Mouse (Mus musculus) neural tube, embryonic 12.5 days (tissue): ENCODE results near the gene Znrf1. TPM values are rescaled to one million over a fixed set of nuclear protein-coding genes. Genes with fewer than 3 reads are reported as not detected.

Source experiments
- ATAC-seq: fragments of 200-750 bp; cut with Nextera tagmentation; 2 replicates; pipeline ENCODE4 v1.8.0; 2017; ENCODE audit warnings: low read depth, mild to moderate bottlenecking, moderate TSS enrichment, moderate library complexity; ENCODE audit not compliant: low FRiP score
- H3K27ac ChIP-seq: fragments of 300-500 bp; sonication (generic); 2 replicates; pipeline ENCODE4 v1.5.1; 2016
- H3K27me3 ChIP-seq: fragments of 300-500 bp; sonication (generic); replicated peaks from 2 replicates; pipeline ENCODE4 v1.6.1; 2016; ENCODE audit warnings: mild to moderate bottlenecking
- H3K36me3 ChIP-seq: fragments of 300-500 bp; sonication (generic); 2 replicates; pipeline ENCODE4 v1.6.1; 2016; ENCODE audit warnings: mild to moderate bottlenecking
- H3K4me1 ChIP-seq: fragments of 300-500 bp; sonication (generic); 2 replicates; pipeline ENCODE4 v1.6.1; 2016
- H3K4me2 ChIP-seq: fragments of 300-500 bp; sonication (generic); replicated peaks from 2 replicates; pipeline ENCODE4 v1.6.1; 2016; ENCODE audit warnings: mild to moderate bottlenecking
- H3K4me3 ChIP-seq: fragments of 300-500 bp; sonication (generic); 2 replicates; pipeline ENCODE4 v1.5.1; 2016
- H3K9ac ChIP-seq: fragments of 300-500 bp; sonication (generic); 2 replicates; pipeline ENCODE4 v1.6.1; 2016; ENCODE audit warnings: mild to moderate bottlenecking
- H3K9me3 ChIP-seq: fragments of 300-500 bp; sonication (generic); 2 replicates; pipeline ENCODE4 v1.6.1; 2016; ENCODE audit warnings: mild to moderate bottlenecking
- WGBS: fragments of 180-500 bp; shearing (Covaris S2); methylation state at CpG from one replicate; pipeline ENCODE4 v1.1.7; 2016; 5-methylcytosine and 5-hydroxymethylcytosine counted together
- polyA plus RNA-seq: library from polyadenylated mRNA; unstranded; fragments of >200 nt; fragmentation: Nextera tagmentation; extraction: Ambion mirVana; gene quantifications from 2 replicates; pipeline ENCODE4 v1.2.1, GENCODE M21; 2016

The Znrf1 gene
- polyA plus RNA-seq, 1 experiment from 2014 or later, result 118 TPM

GRCm38 (mm10) chr8:111575492-111575891 lies 39.6 kb downstream of the Znrf1 start:
- Histone ChIP-seq H3K9ac (no peak overlapping the region), H3K36me3 (no peaks in the 10 kb centered on the region), H3K27me3 (no peaks in the 10 kb centered on the region), H3K9me3 (no peaks in the 10 kb centered on the region), H3K4me3 (no peak overlapping the region), H3K4me1 (peaks cover 16% of the 10 kb centered on the region), H3K4me2 (no peak overlapping the region), H3K27ac (no peak overlapping the region)
- WGBS, result 98% methylated on average over 4 of the region's 4 CpGs
- no peak for ATAC-seq

- H3K36me3 ChIP-seq, result no peaks in the 10 kb centered on the region
- H3K4me3 ChIP-seq, result no peak overlapping the region
- no peak overlapping the region for H3K27ac ChIP-seq
- H3K9ac ChIP-seq, result no peak overlapping the region
- peaks cover 16% of the 10 kb centered on the region for H3K4me1 ChIP-seq
- H3K9me3 ChIP-seq, result no peaks in the 10 kb centered on the region
- no peak overlapping the region for H3K4me2 ChIP-seq
- H3K27me3 ChIP-seq, result no peaks in the 10 kb centered on the region
- no peak for ATAC-seq
These were observed 40.6 kb downstream of the Znrf1 start for GRCm38 (mm10) chr8:111576501-111576900.

- H3K36me3 ChIP-seq, result no peaks in the 10 kb centered on the region
- no peak overlapping the region for H3K27ac ChIP-seq
- peaks cover 11% of the 10 kb centered on the region for H3K4me1 ChIP-seq
- no peak overlapping the region for H3K9ac ChIP-seq
- no peak overlapping the region for H3K4me2 ChIP-seq
- ATAC-seq, result no peak
- no peaks in the 10 kb centered on the region for H3K27me3 ChIP-seq
- no peak overlapping the region for H3K4me3 ChIP-seq
- H3K9me3 ChIP-seq, result no peaks in the 10 kb centered on the region
- WGBS, result 94% methylated on average over 9 of the region's 9 CpGs
These were observed 42.1 kb downstream of the Znrf1 start for GRCm38 (mm10) chr8:111577880-111578533.

- H3K4me1 ChIP-seq, result peaks cover 4% of the 10 kb centered on the region; the same call in 1 of the 2 replicates
- no peak overlapping the region for H3K4me2 ChIP-seq
- H3K9ac ChIP-seq, result no peak overlapping the region
- no peak overlapping the region for H3K27ac ChIP-seq
- 86% methylated on average over 1 of the region's 1 CpGs for WGBS
- H3K27me3 ChIP-seq, result no peaks in the 10 kb centered on the region
- H3K4me3 ChIP-seq, result no peak overlapping the region
- H3K36me3 ChIP-seq, result peaks cover 4% of the 10 kb centered on the region; the same call in 1 of the 2 replicates
- no peak for ATAC-seq
- H3K9me3 ChIP-seq, result no peaks in the 10 kb centered on the region
These were observed 43.4 kb downstream of the Znrf1 start for GRCm38 (mm10) chr8:111579318-111579717.

GRCm38 (mm10) chr8:111580306-111580705 lies 44.4 kb downstream of the Znrf1 start:
- no peak overlapping the region for H3K4me3 ChIP-seq
- H3K9me3 ChIP-seq, result no peaks in the 10 kb centered on the region
- no peak for ATAC-seq
- peaks cover 4% of the 10 kb centered on the region; the same call in 1 of the 2 replicates for H3K36me3 ChIP-seq
- no peak overlapping the region for H3K9ac ChIP-seq
- no peak overlapping the region for H3K4me2 ChIP-seq
- 87% methylated on average over 3 of the region's 3 CpGs for WGBS
- H3K4me1 ChIP-seq, result peaks cover 4% of the 10 kb centered on the region; the same call in 1 of the 2 replicates
- H3K27ac ChIP-seq, result no peak overlapping the region
- H3K27me3 ChIP-seq, result no peaks in the 10 kb centered on the region

GRCm38 (mm10) chr8:111582386-111582785 lies 46.5 kb downstream of the Znrf1 start:
- Histone ChIP-seq H3K9me3 (no peaks in the 10 kb centered on the region), H3K4me2 (no peak overlapping the region), H3K27me3 (no peaks in the 10 kb centered on the region), H3K27ac (no peak overlapping the region), H3K9ac (no peak overlapping the region), H3K4me1 (no peaks in the 10 kb centered on the region), H3K4me3 (no peak overlapping the region), H3K36me3 (peaks cover 4% of the 10 kb centered on the region; the same call in 1 of the 2 replicates)
- 82% methylated on average over 3 of the region's 3 CpGs for WGBS
- no peak for ATAC-seq

- Histone ChIP-seq H3K36me3 (peaks cover 4% of the 10 kb centered on the region; the same call in 1 of the 2 replicates), H3K9ac (no peak overlapping the region), H3K27ac (no peak overlapping the region), H3K4me2 (no peak overlapping the region), H3K27me3 (no peaks in the 10 kb centered on the region), H3K9me3 (no peaks in the 10 kb centered on the region), H3K4me3 (no peak overlapping the region), H3K4me1 (no peaks in the 10 kb centered on the region)
- 90% methylated on average over 3 of the region's 3 CpGs for WGBS
- ATAC-seq, result no peak
These were observed 49.0 kb downstream of the Znrf1 start for GRCm38 (mm10) chr8:111584946-111585345.

- no peaks in the 10 kb centered on the region for H3K27me3 ChIP-seq
- no peak overlapping the region for H3K27ac ChIP-seq
- H3K9ac ChIP-seq, result no peak overlapping the region
- 90% methylated on average over 1 of the region's 1 CpGs for WGBS
- H3K4me2 ChIP-seq, result no peak overlapping the region
- H3K9me3 ChIP-seq, result no peaks in the 10 kb centered on the region
- ATAC-seq, result no peak
- H3K4me3 ChIP-seq, result no peak overlapping the region
- peaks cover 11% of the 10 kb centered on the region; the same call in 1 of the 2 replicates for H3K4me1 ChIP-seq
- H3K36me3 ChIP-seq, result peaks cover 4% of the 10 kb centered on the region
These were observed 51.7 kb downstream of the Znrf1 start for GRCm38 (mm10) chr8:111587545-111588094.

- WGBS, result 94% methylated on average over 2 of the region's 2 CpGs
- Histone ChIP-seq H3K27me3 (no peaks in the 10 kb centered on the region), H3K4me3 (no peak overlapping the region), H3K4me1 (peaks cover 18% of the 10 kb centered on the region), H3K9me3 (no peaks in the 10 kb centered on the region), H3K27ac (no peak overlapping the region), H3K4me2 (no peak overlapping the region), H3K36me3 (peaks cover 4% of the 10 kb centered on the region), H3K9ac (no peak overlapping the region)
- ATAC-seq, result no peak
These were observed 52.4 kb downstream of the Znrf1 start for GRCm38 (mm10) chr8:111588336-111588735.

- peaks cover 31% of the 10 kb centered on the region for H3K4me1 ChIP-seq
- no peak overlapping the region for H3K27ac ChIP-seq
- no peak overlapping the region for H3K4me3 ChIP-seq
- WGBS, result 89% methylated on average over 3 of the region's 3 CpGs
- no peak for ATAC-seq
- no peaks in the 10 kb centered on the region; the same call in 1 of the 2 replicates for H3K36me3 ChIP-seq
- H3K27me3 ChIP-seq, result no peaks in the 10 kb centered on the region
- H3K4me2 ChIP-seq, result no peak overlapping the region
- H3K9me3 ChIP-seq, result no peaks in the 10 kb centered on the region
- no peak overlapping the region for H3K9ac ChIP-seq
These were observed 54.3 kb downstream of the Znrf1 start for GRCm38 (mm10) chr8:111590214-111590613.

- Histone ChIP-seq H3K9me3 (no peaks in the 10 kb centered on the region), H3K4me1 (peaks cover 40% of the 10 kb centered on the region), H3K36me3 (no peaks in the 10 kb centered on the region; the same call in 1 of the 2 replicates), H3K9ac (no peak overlapping the region), H3K27me3 (no peaks in the 10 kb centered on the region), H3K4me3 (no peak overlapping the region), H3K27ac (no peak overlapping the region), H3K4me2 (no peak overlapping the region)
- no peak for ATAC-seq
These were observed 55.3 kb downstream of the Znrf1 start for GRCm38 (mm10) chr8:111591176-111591575.

GRCm38 (mm10) chr8:111592390-111592910 lies 56.6 kb downstream of the Znrf1 start:
- no peaks in the 10 kb centered on the region for H3K27me3 ChIP-seq
- no peaks in the 10 kb centered on the region; the same call in 1 of the 2 replicates for H3K36me3 ChIP-seq
- 78% methylated on average over 7 of the region's 7 CpGs for WGBS
- ATAC-seq, result no peak
- H3K9me3 ChIP-seq, result no peaks in the 10 kb centered on the region
- no peak overlapping the region for H3K4me3 ChIP-seq
- H3K4me2 ChIP-seq, result no peak overlapping the region
- no peak overlapping the region for H3K9ac ChIP-seq
- no peak overlapping the region for H3K27ac ChIP-seq
- H3K4me1 ChIP-seq, result peaks cover 51% of the 10 kb centered on the region
